Mouse (Mus musculus): ENCODE measurements at regions not wholly inside any gene's neighbourhood (a gene's known extent, or its start where the extent isn't known, plus 50 kb on each side); places are given as distances from the start of the nearest gene placed in this dataset.
A peak's percentile ranks its signal among the peaks of the same experiment; 100 is the strongest.

DNA sequence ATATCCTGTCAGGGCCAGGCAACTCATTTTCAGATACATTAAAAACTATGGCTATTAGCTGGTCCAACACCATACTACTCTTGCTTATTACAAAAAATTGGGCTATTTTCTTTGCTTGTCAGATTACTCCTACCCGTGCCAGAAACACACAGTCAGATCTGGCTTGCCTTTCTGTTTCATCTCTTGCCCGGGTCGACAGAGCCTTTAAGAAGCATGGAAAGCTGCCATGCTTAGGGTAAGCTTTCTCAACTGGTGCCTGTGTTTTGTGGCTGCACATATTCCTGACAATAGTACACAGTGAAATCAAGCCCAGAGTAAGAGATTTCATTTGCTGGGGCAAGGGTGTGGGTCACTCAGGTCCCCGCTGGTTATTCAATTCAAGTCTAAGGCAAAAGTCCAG, 162.5 kb upstream of the Cttnbp2 start:
- DNase-seq: no peak

DNA sequence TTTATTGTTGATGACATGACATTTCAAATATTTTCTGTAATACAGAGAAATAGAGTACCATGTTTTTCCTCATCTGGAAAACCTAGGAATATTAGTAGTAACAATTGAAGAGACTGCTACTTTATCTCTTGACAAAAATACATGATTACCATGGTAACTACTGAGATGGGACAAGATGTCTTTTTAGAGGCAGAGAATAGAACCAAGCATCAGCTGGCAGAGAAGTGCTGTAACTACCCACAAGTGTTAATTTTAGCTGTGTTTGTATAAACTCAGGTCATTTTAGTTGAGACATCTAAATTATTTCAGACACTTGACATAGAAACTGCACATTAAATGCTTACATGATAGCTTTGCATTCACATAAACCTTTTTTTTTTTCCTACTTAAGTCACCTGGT, 166.1 kb upstream of the Cttnbp2 start:
- DNase-seq: no peak

DNA sequence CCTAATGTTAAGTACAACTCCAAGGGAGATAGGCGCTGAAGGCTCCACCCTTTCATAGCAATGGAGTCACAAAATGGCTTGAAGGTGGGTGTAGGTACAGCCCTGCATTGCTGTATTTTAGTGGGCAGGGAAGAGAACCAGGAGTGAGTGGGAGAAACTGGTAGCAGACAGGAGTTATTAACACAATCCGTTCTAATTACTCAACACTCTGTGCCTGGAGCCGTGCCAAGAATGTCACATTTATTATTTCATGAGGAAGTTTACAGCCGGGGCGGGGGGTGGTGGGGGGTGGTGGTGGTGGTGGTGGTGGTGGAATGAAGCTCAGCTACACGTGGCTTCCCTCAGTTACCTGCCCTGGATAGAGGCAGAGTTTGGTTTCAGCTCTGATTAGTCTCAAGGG, 166.3 kb upstream of the Lsm8 start:
- no peak for DNase-seq

DNA sequence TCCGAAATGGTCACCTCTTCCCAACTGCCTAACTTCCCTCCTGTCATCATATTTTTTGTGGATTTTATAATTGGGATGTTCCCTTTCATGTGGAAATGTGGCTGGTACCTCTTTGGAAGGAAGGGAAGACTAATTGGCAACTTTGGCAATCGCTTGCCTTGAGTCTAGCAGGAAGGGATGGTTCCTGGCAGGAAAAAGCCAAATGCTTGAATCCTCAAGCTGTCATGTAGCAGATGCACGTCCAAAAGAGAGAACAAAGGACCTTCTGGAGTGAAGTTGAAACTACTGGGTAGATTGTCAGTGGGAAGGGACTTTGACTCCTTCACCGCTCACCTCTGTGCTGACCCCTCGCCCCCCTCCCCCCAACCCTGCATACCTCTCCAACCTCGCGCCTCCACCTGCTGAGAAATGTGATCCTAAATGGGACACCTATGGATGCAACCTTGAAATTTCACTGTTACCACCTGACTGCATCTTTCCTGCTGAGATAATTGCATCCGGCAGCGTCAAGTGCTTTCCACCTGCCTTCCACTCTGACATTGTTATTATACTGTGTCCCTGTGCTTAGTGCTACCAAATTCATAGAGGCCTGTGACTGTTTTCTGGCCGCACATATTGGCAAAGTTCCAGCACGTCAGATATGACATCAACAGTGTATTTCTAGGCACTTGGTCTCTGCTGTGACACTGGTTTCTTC, 159.6 kb upstream of the Lsm8 start:
- no peak for DNase-seq

DNA sequence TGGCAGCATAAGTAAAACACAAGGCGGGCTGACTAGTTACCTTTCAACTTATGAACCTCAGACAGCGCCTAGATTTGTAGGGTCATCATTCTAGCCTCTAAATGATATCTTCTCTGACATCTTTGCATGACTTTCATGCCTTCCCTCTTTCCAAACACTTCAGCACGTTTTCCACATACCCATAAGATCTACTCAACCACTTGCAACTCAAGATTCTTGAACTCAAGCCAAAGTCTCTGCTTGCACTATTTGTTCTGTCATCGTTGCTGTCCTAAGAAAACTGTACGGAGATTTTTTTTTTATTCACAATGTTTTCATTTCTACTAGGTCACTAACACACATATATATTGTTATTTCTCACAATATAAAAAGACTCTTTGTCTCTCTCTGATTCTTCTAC, 150.8 kb upstream of the Lsm8 start:
- no peak for DNase-seq

DNA sequence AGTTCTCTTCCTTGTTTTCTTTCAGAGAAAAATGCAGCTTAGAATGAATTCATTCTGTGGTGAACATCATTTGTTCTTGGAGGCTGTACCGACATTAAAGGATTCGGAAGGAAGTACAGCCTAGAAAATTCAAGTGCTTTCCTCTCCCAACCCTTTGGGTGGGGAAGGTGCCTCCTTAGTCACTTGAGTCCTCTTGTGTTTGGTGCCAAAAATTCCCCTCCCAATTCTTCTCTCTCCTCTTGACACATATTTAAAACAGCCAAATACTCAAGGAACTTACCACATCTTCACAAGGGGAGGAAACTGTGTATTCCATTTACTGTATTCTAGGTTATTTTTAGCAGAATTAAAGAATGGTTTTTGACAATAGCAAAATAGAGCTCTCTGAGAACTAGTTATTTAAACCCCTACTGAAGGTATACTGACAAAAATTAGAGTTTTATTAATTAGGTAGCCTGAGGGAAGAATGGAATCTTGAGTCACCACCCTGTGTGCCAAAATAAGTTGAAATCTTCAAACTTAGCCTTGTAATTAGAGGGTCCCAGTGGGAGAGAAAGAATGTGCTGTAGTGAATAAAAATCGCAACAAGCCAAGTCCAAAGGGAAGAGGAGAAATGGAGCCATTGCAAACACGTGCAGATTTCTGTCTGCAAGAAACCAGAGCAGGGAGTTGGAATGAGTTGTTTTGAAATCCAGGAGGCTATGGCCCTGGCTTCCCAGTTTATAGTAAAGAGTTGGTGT, 149.2 kb upstream of the Lsm8 start:
- DNase-seq: peak; percentile 33

DNA sequence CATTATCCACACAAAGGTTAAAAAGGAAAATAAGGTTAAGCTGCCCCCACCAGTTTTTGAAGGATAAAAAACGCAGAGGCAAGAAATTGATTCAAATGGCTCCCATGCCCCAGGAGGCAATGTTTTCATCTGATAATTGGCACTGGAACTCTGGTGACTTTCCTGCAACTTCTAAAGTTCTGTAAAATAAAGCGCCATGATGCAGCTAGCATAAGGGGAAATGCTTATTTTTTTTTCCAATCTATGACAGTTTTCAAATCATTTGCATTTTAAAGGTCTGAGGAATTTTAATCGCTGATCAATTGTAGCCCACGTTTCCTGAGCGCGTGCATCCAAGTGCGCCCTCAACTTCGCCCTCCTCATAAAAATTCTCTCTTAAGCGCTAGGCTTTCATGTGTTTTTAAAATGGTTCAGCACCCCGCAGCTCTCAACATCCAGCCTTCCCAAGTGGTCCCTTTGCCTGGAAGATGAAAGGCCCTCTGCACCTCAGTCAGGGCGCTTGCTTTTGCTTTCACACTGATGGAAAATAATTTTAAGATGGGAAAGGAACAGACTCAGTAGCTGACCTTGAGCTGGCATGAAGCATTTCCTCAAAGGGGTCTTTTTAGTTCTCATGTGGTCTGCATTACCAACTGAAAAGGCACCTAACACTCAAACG, 148.5 kb upstream of the Lsm8 start:
- DNase-seq: peak; percentile 41

DNA sequence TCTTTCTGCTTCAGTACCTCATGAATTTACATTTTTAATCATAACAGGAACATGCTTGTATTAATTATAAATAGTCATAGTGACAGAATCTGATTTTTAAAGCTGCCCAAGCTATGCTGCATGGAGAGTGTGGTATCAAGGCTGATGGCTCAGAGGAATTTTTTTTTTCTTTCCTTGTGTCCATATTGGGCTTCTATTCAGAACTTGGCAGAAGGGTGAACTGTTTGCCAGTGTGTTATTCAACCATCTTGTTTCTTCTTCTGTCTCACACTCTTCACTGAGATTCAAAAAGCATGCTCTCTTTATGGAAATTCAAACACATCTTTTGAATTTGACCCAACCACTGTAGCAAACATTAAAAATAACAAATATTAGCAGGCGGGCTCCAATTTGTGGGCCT, 137.6 kb upstream of the Lsm8 start:
- DNase-seq: no peak

DNA sequence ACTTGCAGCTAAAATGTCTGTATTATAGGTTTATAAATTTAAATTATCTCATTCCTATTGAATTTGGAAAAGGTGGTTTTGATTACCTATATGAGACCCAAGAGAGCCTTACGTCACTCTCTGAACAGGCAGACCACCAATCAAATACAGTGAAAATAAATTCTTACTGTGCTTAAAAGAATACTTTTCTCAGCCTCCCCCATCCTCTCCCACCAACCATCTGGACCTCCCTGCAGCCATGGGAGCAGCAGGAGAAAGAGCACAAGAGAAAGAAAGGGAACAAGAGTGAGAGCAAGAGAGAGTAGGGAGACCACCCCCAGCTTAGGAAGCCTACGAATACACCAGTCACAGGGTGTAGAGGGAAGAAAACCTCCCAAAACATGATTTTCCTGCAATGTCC, 99.5 kb upstream of the Lsm8 start:
- DNase-seq: peak; percentile 20

DNA sequence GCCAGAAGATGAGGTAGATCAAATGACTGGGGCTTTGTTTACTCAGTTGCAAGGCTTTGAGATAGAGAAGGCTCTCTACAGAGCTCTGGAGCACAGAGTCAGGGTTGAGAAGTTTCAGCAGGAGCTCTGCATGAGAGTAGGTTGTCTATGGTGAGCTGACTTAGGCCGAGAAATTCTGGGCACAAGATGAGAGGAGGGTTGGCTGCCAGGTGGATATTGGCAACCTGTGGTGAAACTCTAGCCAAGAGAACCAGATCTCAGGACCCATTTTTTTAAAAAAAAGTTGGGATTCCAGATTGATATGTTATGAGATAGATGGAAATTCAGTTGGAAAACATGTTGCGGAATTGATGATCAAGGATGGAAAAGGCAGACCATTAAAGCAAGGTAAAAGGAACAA, 83.8 kb upstream of the Lsm8 start:
- no peak for DNase-seq

DNA sequence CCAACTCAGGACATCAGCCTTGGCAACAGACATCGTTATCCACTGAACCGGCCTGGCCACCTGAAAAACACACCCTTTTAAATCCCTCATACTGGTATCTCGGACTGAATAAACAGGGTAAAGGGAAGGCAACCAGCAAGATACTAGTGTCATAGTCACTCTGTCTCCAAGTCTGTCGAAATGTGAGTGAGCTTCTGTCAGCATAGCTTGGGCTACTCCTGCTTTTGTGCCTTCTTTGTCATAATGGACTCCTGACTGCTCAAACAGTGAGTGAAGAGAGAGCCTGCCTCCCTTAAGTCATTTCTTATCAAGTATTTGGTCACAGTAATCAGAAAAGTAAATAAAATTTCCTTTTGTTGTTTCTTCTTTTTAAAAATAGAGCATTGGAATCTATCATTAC, 53.0 kb upstream of the Lsm8 start:
- no peak for DNase-seq

DNA sequence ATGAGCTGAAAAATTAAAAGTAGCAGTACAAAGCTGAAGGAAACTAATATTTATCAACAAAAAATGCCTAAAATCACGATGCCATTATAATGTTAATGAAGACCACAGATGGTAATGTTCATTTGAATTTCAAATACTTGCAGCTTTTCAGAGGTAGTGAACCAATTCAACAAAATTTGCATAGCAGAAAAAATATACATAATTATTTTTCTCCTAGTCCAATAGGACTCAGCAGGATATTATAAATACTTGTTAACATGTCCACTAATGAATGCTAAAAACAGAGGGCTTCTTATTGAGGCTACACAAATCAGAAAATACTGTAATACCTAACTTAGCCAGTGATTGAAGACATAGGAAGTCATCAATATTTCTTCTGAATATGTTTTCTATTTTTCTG, 52.5 kb upstream of the Lsm8 start:
- DNase-seq: no peak

DNA sequence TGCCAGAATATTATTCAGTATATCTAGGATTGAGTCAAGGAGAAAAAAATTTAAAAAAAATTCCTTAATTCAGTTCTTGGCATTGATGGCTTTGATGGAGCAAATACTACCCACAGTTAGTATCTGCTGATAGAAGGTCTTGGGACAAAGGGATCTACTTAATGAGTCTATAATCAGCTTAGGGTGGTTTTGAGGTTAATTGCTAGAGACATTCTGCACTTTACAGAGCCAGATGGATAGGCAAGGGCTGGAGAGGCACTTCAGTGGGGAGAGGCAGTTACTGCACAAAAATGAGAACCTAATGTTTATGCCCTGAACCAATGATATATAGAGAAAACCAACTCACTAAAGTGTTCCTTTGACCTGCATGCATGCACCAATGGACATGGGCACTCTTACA, 51.8 kb upstream of the Lsm8 start:
- DNase-seq: no peak

All from embryo, embryonic 11 days (tissue).